Mouse (Mus musculus) brain, embryonic 14.5 days (tissue): ENCODE data around the gene Efs.

ENCODE experiments used
- CTCF ChIP-seq: fragments of 200-500 bp; IDR thresholded peaks from 2 replicates; pipeline ENCODE4 v1.5.1; 2012; ENCODE audit warnings: inconsistent platforms, mild to moderate bottlenecking, moderate library complexity, borderline replicate concordance; ENCODE audit not compliant: insufficient read depth, insufficient read length; ENCODE audit errors: extremely low read depth
- POLR2A ChIP-seq: fragments of 200-500 bp; IDR thresholded peaks from 2 replicates; pipeline ENCODE4 v1.6.1; 2012; ENCODE audit warnings: mild to moderate bottlenecking, inconsistent platforms, borderline replicate concordance; ENCODE audit not compliant: poor library complexity, insufficient read depth, insufficient read length, severe bottlenecking; ENCODE audit errors: extremely low read depth

DNA sequence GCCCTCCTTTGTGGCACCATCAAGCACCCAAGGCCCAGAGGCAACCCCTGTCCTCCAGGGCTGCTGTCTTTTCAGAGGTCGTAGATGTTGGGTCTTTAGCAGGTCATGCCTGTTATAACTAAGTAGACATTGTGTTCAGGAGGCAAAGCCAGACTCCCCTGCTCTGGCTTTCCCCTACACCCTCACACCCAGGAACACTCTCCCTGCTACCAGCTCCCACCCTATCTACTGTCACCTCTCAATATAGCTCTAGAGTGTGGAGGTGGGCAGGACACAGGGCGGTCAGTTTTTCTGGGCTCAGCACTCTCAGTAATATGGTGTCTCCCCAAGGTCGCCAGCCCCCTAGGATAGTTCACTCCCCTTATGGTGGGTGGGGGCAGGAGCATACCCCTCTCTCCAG, 41.9 kb upstream of the Efs start:
- TF ChIP-seq CTCF (no peak), POLR2A (no peak)
